Mouse (Mus musculus) cerebellum, postnatal 14 days (tissue): Measurements from ENCODE around the gene Zan.

Experiments used
- DNase-seq, 2 experiments: peaks; one replicate each; pipeline ENCODE4 v3.0.0; 2021; ENCODE audit warnings: mixed read lengths in 2 of 2

Gene Zan

GRCm38 (mm10) chr5:137476964-137477363, at the start of gene Zan:
Gene Zan (minus strand): TSS chr5:137477064.
- no peak for DNase-seq

- peak; percentile 66 to 74 for DNase-seq
Measured at GRCm38 (mm10) chr5:137526192-137526936, 49.5 kb upstream of the Zan start.

GRCm38 (mm10) chr5:137525511-137525910, 48.6 kb upstream of the Zan start:
- DNase-seq = no peak

- DNase-seq = no peak
Measured at GRCm38 (mm10) chr5:137524671-137525070, 47.8 kb upstream of the Zan start.

- no peak for DNase-seq
Measured at GRCm38 (mm10) chr5:137524251-137524515, 47.3 kb upstream of the Zan start.

GRCm38 (mm10) chr5:137523396-137524250, 46.8 kb upstream of the Zan start:
- DNase-seq = no peak

- DNase-seq = no peak
Measured at GRCm38 (mm10) chr5:137522711-137523110, 45.8 kb upstream of the Zan start.

GRCm38 (mm10) chr5:137521861-137522260, 45.0 kb upstream of the Zan start:
- no peak for DNase-seq

GRCm38 (mm10) chr5:137519691-137520550, 43.1 kb upstream of the Zan start:
- DNase-seq = no peak

GRCm38 (mm10) chr5:137518436-137518835, 41.6 kb upstream of the Zan start, which contains the start of gene Gigyf1:
Gene Gigyf1 (plus strand): TSS chr5:137518548.
- peak in 1 of 2 experiments; percentile 74 for DNase-seq

- no peak for DNase-seq
Measured at GRCm38 (mm10) chr5:137514811-137515210, 37.9 kb upstream of the Zan start.

- DNase-seq = peak; percentile 59 to 66
Measured at GRCm38 (mm10) chr5:137513951-137514721, 37.3 kb upstream of the Zan start.

GRCm38 (mm10) chr5:137512847-137513794, 36.3 kb upstream of the Zan start:
- DNase-seq = peak; percentile 72 to 82

GRCm38 (mm10) chr5:137511706-137512105, 34.8 kb upstream of the Zan start:
- no peak for DNase-seq

GRCm38 (mm10) chr5:137510573-137511390, 33.9 kb upstream of the Zan start:
- DNase-seq = peak in 1 of 2 experiments; percentile 58

GRCm38 (mm10) chr5:137510014-137510501, 33.2 kb upstream of the Zan start:
- peak; percentile 87 to 89 for DNase-seq

GRCm38 (mm10) chr5:137504041-137504440, 27.2 kb upstream of the Zan start:
- peak in 1 of 2 experiments; percentile 45 for DNase-seq

GRCm38 (mm10) chr5:137502667-137503110, 25.8 kb upstream of the Zan start:
- DNase-seq = peak; percentile 90 to 93
